Mouse (Mus musculus): ENCODE measurements at regions not wholly inside any gene's neighbourhood (a gene's known extent, or its start where the extent isn't known, plus 50 kb on each side); places are given as distances from the start of the nearest gene placed in this dataset.

GRCm38 (mm10) chr17:45326726-45327125 is 106.8 kb downstream of the Cdc5l start:
- no peak overlapping the region for H3K4me2 ChIP-seq (replicated peaks; ENCODE audit: low read depth, low read length)
- no peak overlapping the region for H3K27ac ChIP-seq (ENCODE audit: low read length)
- WGBS, result 74% methylated on average over 10 of the region's 10 CpGs

GRCm38 (mm10) chr17:45326173-45326572 is 107.4 kb downstream of the Cdc5l start:
- ATAC-seq (ENCODE audit: insufficient number of reproducible peaks, insufficient read depth, low FRiP score, low read depth), result no peak
- 63% methylated on average over 7 of the region's 7 CpGs for WGBS
- no peak overlapping the region for H3K27ac ChIP-seq (ENCODE audit: low read length)
- no peaks in the 10 kb centered on the region for H3K36me3 ChIP-seq (ENCODE audit: control insufficient read depth, insufficient read depth, low read length)
- H3K4me1 ChIP-seq (ENCODE audit: control insufficient read depth, insufficient read depth, low read length), result 0 out of 2 replicates have a peak, but pooled peaks cover 4% of the 10 kb centered on the region
- no peak overlapping the region for H3K9ac ChIP-seq (replicated peaks; ENCODE audit: low read depth, low read length)
- H3K4me3 ChIP-seq (ENCODE audit: low read depth, low read length), result no peak overlapping the region
- H3K4me2 ChIP-seq (replicated peaks; ENCODE audit: low read depth, low read length), result no peak overlapping the region
- H3K9me3 ChIP-seq (ENCODE audit: control insufficient read depth, low read depth, low read length), result no peaks in the 10 kb centered on the region
- H3K27me3 ChIP-seq (ENCODE audit: control insufficient read depth, insufficient read depth, low read length), result no peaks in the 10 kb centered on the region

More at GRCm38 (mm10) chr17:45326726-45327125, 106.8 kb downstream of the Cdc5l start:
- Histone ChIP-seq H3K9me3 (ENCODE audit: control insufficient read depth, low read depth, low read length) (no peaks in the 10 kb centered on the region), H3K4me1 (ENCODE audit: control insufficient read depth, insufficient read depth, low read length) (0 out of 2 replicates have a peak, but pooled peaks cover 4% of the 10 kb centered on the region), H3K9ac (replicated peaks; ENCODE audit: low read depth, low read length) (no peak overlapping the region), H3K4me3 (ENCODE audit: low read depth, low read length) (no peak overlapping the region), H3K36me3 (ENCODE audit: control insufficient read depth, insufficient read depth, low read length) (no peaks in the 10 kb centered on the region), H3K27me3 (ENCODE audit: control insufficient read depth, insufficient read depth, low read length) (no peaks in the 10 kb centered on the region)
- ATAC-seq (ENCODE audit: insufficient number of reproducible peaks, insufficient read depth, low FRiP score, low read depth), result no peak

GRCm38 (mm10) chr17:45322842-45323241 is 110.7 kb downstream of the Cdc5l start:
- Histone ChIP-seq H3K36me3 (ENCODE audit: control insufficient read depth, insufficient read depth, low read length) (no peaks in the 10 kb centered on the region), H3K4me1 (ENCODE audit: control insufficient read depth, insufficient read depth, low read length) (peaks cover 8% of the 10 kb centered on the region; the same call in 1 of the 2 replicates), H3K9me3 (ENCODE audit: control insufficient read depth, low read depth, low read length) (no peaks in the 10 kb centered on the region), H3K27ac (ENCODE audit: low read length) (no peak overlapping the region), H3K27me3 (ENCODE audit: control insufficient read depth, insufficient read depth, low read length) (no peaks in the 10 kb centered on the region), H3K4me2 (replicated peaks; ENCODE audit: low read depth, low read length) (no peak overlapping the region), H3K9ac (replicated peaks; ENCODE audit: low read depth, low read length) (no peak overlapping the region), H3K4me3 (ENCODE audit: low read depth, low read length) (no peak overlapping the region)
- no peak for ATAC-seq (ENCODE audit: insufficient number of reproducible peaks, insufficient read depth, low FRiP score, low read depth)
- 73% methylated on average over 8 of the region's 8 CpGs for WGBS

- Histone ChIP-seq H3K27me3 (ENCODE audit: control insufficient read depth, insufficient read depth, low read length) (no peaks in the 10 kb centered on the region), H3K4me2 (replicated peaks; ENCODE audit: low read depth, low read length) (no peak overlapping the region), H3K27ac (ENCODE audit: low read length) (no peak overlapping the region), H3K9me3 (ENCODE audit: control insufficient read depth, low read depth, low read length) (no peaks in the 10 kb centered on the region), H3K36me3 (ENCODE audit: control insufficient read depth, insufficient read depth, low read length) (no peaks in the 10 kb centered on the region), H3K4me1 (ENCODE audit: control insufficient read depth, insufficient read depth, low read length) (peaks cover 4% of the 10 kb centered on the region; the same call in 1 of the 2 replicates), H3K9ac (replicated peaks; ENCODE audit: low read depth, low read length) (no peak overlapping the region), H3K4me3 (ENCODE audit: low read depth, low read length) (no peak overlapping the region)
- 51% methylated on average over 7 of the region's 7 CpGs for WGBS
- ATAC-seq (ENCODE audit: insufficient number of reproducible peaks, insufficient read depth, low FRiP score, low read depth), result no peak
These were observed 113.5 kb downstream of the Cdc5l start for GRCm38 (mm10) chr17:45320074-45320473.

- H3K27ac ChIP-seq (ENCODE audit: low read length), result no peak overlapping the region
- WGBS, result 36% methylated on average over 25 of the region's 25 CpGs
- H3K36me3 ChIP-seq (ENCODE audit: control insufficient read depth, insufficient read depth, low read length), result no peaks in the 10 kb centered on the region
- peaks cover 4% of the 10 kb centered on the region; the same call in 1 of the 2 replicates for H3K4me1 ChIP-seq (ENCODE audit: control insufficient read depth, insufficient read depth, low read length)
- H3K27me3 ChIP-seq (ENCODE audit: control insufficient read depth, insufficient read depth, low read length), result no peaks in the 10 kb centered on the region
- H3K9ac ChIP-seq (replicated peaks; ENCODE audit: low read depth, low read length), result no peak overlapping the region
- H3K4me2 ChIP-seq (replicated peaks; ENCODE audit: low read depth, low read length), result peak overlapping the region; percentile 30
- peak; percentile 78; the same call in 1 of the 2 replicates for ATAC-seq (ENCODE audit: insufficient number of reproducible peaks, insufficient read depth, low FRiP score, low read depth)
- no peak overlapping the region for H3K4me3 ChIP-seq (ENCODE audit: low read depth, low read length)
- H3K9me3 ChIP-seq (ENCODE audit: control insufficient read depth, low read depth, low read length), result no peaks in the 10 kb centered on the region
These were observed 115.1 kb downstream of the Cdc5l start for GRCm38 (mm10) chr17:45318211-45319076.

- no peaks in the 10 kb centered on the region for H3K36me3 ChIP-seq (ENCODE audit: control insufficient read depth, insufficient read depth, low read length)
- 0 out of 2 replicates have a peak, but pooled peaks cover 5% of the 10 kb centered on the region for H3K9me3 ChIP-seq (ENCODE audit: control insufficient read depth, low read depth, low read length)
- no peaks in the 10 kb centered on the region for H3K27me3 ChIP-seq (ENCODE audit: control insufficient read depth, insufficient read depth, low read length)
- no peak overlapping the region for H3K27ac ChIP-seq (ENCODE audit: low read length)
- WGBS, result 43% methylated on average over 5 of the region's 5 CpGs
- no peak; the same call in 1 of the 2 replicates for ATAC-seq (ENCODE audit: insufficient number of reproducible peaks, insufficient read depth, low FRiP score, low read depth)
- H3K4me3 ChIP-seq (ENCODE audit: low read depth, low read length), result no peak overlapping the region
- no peaks in the 10 kb centered on the region for H3K4me1 ChIP-seq (ENCODE audit: control insufficient read depth, insufficient read depth, low read length)
- no peak overlapping the region for H3K4me2 ChIP-seq (replicated peaks; ENCODE audit: low read depth, low read length)
- no peak overlapping the region for H3K9ac ChIP-seq (replicated peaks; ENCODE audit: low read depth, low read length)
These were observed 120.8 kb downstream of the Cdc5l start for GRCm38 (mm10) chr17:45312510-45313266.

GRCm38 (mm10) chr17:45306506-45306905 is 127.0 kb downstream of the Cdc5l start:
- ATAC-seq (ENCODE audit: insufficient number of reproducible peaks, insufficient read depth, low FRiP score, low read depth), result no peak
- no peak overlapping the region for H3K9ac ChIP-seq (replicated peaks; ENCODE audit: low read depth, low read length)
- no peak overlapping the region for H3K4me3 ChIP-seq (ENCODE audit: low read depth, low read length)
- no peaks in the 10 kb centered on the region for H3K36me3 ChIP-seq (ENCODE audit: control insufficient read depth, insufficient read depth, low read length)
- H3K4me1 ChIP-seq (ENCODE audit: control insufficient read depth, insufficient read depth, low read length), result no peaks in the 10 kb centered on the region
- WGBS, result 42% methylated on average over 7 of the region's 7 CpGs
- no peaks in the 10 kb centered on the region for H3K27me3 ChIP-seq (ENCODE audit: control insufficient read depth, insufficient read depth, low read length)
- 0 out of 2 replicates have a peak, but pooled peaks cover 5% of the 10 kb centered on the region for H3K9me3 ChIP-seq (ENCODE audit: control insufficient read depth, low read depth, low read length)
- H3K27ac ChIP-seq (ENCODE audit: low read length), result no peak overlapping the region
- H3K4me2 ChIP-seq (replicated peaks; ENCODE audit: low read depth, low read length), result no peak overlapping the region

GRCm38 (mm10) chr17:45303183-45303582 is 130.4 kb downstream of the Cdc5l start:
- no peaks in the 10 kb centered on the region for H3K36me3 ChIP-seq (ENCODE audit: control insufficient read depth, insufficient read depth, low read length)
- H3K9ac ChIP-seq (replicated peaks; ENCODE audit: low read depth, low read length), result no peak overlapping the region
- H3K27ac ChIP-seq (ENCODE audit: low read length), result no peak overlapping the region
- H3K27me3 ChIP-seq (ENCODE audit: control insufficient read depth, insufficient read depth, low read length), result no peaks in the 10 kb centered on the region
- H3K4me1 ChIP-seq (ENCODE audit: control insufficient read depth, insufficient read depth, low read length), result no peaks in the 10 kb centered on the region
- WGBS, result 84% methylated on average over 6 of the region's 6 CpGs
- no peaks in the 10 kb centered on the region for H3K9me3 ChIP-seq (ENCODE audit: control insufficient read depth, low read depth, low read length)
- ATAC-seq (ENCODE audit: insufficient number of reproducible peaks, insufficient read depth, low FRiP score, low read depth), result no peak
- H3K4me2 ChIP-seq (replicated peaks; ENCODE audit: low read depth, low read length), result no peak overlapping the region
- no peak overlapping the region for H3K4me3 ChIP-seq (ENCODE audit: low read depth, low read length)
